Mouse (Mus musculus): ENCODE data around the gene Ksr1.

DNA sequence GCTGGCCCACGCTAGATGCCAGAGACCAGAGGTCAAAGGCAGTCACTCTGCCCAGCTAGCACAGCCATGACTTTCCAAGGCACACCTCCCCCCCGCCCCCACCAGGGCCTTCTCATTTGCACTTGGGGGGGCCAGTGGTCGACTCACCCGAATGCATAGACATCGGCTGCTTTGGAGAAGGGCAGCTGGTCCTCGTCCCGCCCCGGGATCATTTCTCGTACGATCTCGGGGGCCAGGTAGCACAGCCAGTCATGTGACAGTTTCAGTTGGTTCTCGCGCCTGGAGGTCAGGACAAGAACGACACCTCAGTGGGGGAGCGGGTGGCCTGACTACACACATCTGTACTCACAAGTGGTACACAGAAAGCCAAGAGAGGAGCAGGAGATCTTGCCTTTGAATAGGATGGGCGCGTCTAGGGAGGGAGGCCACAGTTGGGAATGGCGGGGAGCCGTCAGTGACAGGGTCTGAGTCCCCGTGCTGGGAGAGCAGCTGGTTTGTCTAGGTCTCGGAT, 125.6 kb downstream of the Ksr1 start:
- TF ChIP-seq CTCF (IDR thresholded peaks at IDR 0.05; ENCODE audit: borderline replicate concordance, control insufficient read depth, extremely low read depth, insufficient read depth, low read length, poor library complexity), result no peak
- TF ChIP-seq POLR2A (IDR thresholded peaks at IDR 0.05; ENCODE audit: control insufficient read depth, extremely low read depth, insufficient read depth, low read length, poor library complexity), result no peak
